ENCODE assay signal across 17 mouse cellular contexts in the genomic region with DNA sequence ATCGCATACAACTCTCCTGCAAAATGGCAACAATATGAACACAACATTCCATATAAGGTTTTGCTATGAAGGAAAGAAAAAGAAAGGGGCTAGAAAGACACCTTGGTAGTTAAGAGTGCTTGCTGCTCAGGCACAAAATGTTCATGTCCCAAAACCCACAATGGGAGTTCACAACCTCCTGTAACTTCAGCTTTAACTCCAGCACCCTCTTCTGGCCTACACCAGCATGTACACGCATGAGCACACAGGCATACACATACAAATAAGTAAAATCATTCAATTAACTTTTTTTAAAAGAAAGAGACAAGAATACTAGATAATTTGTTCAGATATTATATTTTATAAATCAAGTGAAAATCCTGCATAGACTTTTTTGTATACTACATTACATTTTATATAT. TPM values are rescaled to one million over a fixed set of nuclear protein-coding genes. Genes with fewer than 3 reads are reported as not detected.
DNase-seq lines count a peak whose midpoint lies in the region; ATAC-seq and TF ChIP-seq lines count a peak whose summit lies in the region.
"Had no signal": no experiment of that assay in that cellular context is flagged by ENCODE, and none has a peak within 500 bp of the region (broad histone marks: within the 10 kb centered on the region; RNA-seq: fewer than 3 reads in every experiment).

No protein-coding gene starts in this region.

- no peaks in the 10 kb centered on the region for H3K79me2 ChIP-seq in liver, adult 2 months (ENCODE audit: control insufficient read depth, insufficient read depth, low read length)

- H3K36me3 ChIP-seq in forebrain, postnatal 0 days (ENCODE audit: insufficient read depth), result no peaks in the 10 kb centered on the region
- H3K36me3 ChIP-seq in forebrain, embryonic 11.5 days (ENCODE audit: control insufficient read depth, insufficient read depth, low read length), result no peaks in the 10 kb centered on the region
- no peaks in the 10 kb centered on the region for H3K36me3 ChIP-seq in liver, adult 2 months (ENCODE audit: control insufficient read depth, insufficient read depth, low read length)
- no peaks in the 10 kb centered on the region for H3K36me3 ChIP-seq in liver, embryonic 11.5 days (ENCODE audit: control insufficient read depth, insufficient read depth, low read length)
- H3K36me3 ChIP-seq: lung, embryonic 15.5 days; midbrain, embryonic 13.5 days had no signal

- no peak for ATAC-seq in forebrain, postnatal 0 days
- no peak for ATAC-seq in forebrain, embryonic 11.5 days (replicated peaks; ENCODE audit: low FRiP score)
- ATAC-seq in liver, embryonic 11.5 days (replicated peaks; ENCODE audit: low FRiP score), result no peak
- ATAC-seq: inflammation-experienced regulatory T-cells, adult 6 months; midbrain, embryonic 13.5 days had no signal

- H3K4me2 ChIP-seq in forebrain, postnatal 0 days (ENCODE audit: low read depth), result no peak overlapping the region
- no peak overlapping the region for H3K4me2 ChIP-seq in forebrain, embryonic 11.5 days (ENCODE audit: low read depth, low read length, severe bottlenecking)
- H3K4me2 ChIP-seq in liver, embryonic 11.5 days, result no peak overlapping the region
- H3K4me2 ChIP-seq: lung, embryonic 15.5 days; midbrain, embryonic 13.5 days had no signal

- H3K27me3 ChIP-seq in forebrain, postnatal 0 days (ENCODE audit: insufficient read depth, low read length), result no peaks in the 10 kb centered on the region
- H3K27me3 ChIP-seq in forebrain, embryonic 11.5 days (ENCODE audit: control insufficient read depth, insufficient read depth, low read length), result no peaks in the 10 kb centered on the region
- no peaks in the 10 kb centered on the region for H3K27me3 ChIP-seq in liver, adult 2 months (ENCODE audit: control insufficient read depth, insufficient read depth, low read length)
- no peaks in the 10 kb centered on the region for H3K27me3 ChIP-seq in liver, embryonic 11.5 days (replicated peaks; ENCODE audit: control insufficient read depth, insufficient read depth, low read length)
- H3K27me3 ChIP-seq: lung, embryonic 15.5 days; midbrain, embryonic 13.5 days had no signal

- TF ChIP-seq CTCF in forebrain, postnatal 0 days (IDR thresholded peaks at IDR 0.05; ENCODE audit: low read depth), result 0 out of 2 replicates have a peak, but pooled peaks have one; percentile 11
- TF ChIP-seq CTCF in liver, adult 2 months (IDR thresholded peaks at IDR 0.05; ENCODE audit: low read depth, low read length), result peak; percentile 8; the same call in 1 of the 2 replicates

- no peak overlapping the region for H3K9ac ChIP-seq in forebrain, postnatal 0 days
- no peak overlapping the region for H3K9ac ChIP-seq in forebrain, embryonic 11.5 days (ENCODE audit: low read length)
- no peak overlapping the region for H3K9ac ChIP-seq in liver, adult 2 months (ENCODE audit: low read depth, low read length)
- H3K9ac ChIP-seq in liver, embryonic 11.5 days (ENCODE audit: low read depth, low read length), result no peak overlapping the region
- H3K9ac ChIP-seq: lung, embryonic 15.5 days; midbrain, embryonic 13.5 days had no signal

- H3K4me1 ChIP-seq in forebrain, postnatal 0 days (ENCODE audit: insufficient read depth), result no peaks in the 10 kb centered on the region
- no peaks in the 10 kb centered on the region for H3K4me1 ChIP-seq in forebrain, embryonic 11.5 days (replicated peaks; ENCODE audit: control insufficient read depth, insufficient read depth, low read length)
- no peaks in the 10 kb centered on the region for H3K4me1 ChIP-seq in liver, adult 2 months (ENCODE audit: control insufficient read depth, insufficient read depth, low read length)
- no peaks in the 10 kb centered on the region for H3K4me1 ChIP-seq in liver, embryonic 11.5 days (replicated peaks; ENCODE audit: control insufficient read depth, insufficient read depth, low read length)
- H3K4me1 ChIP-seq: lung, embryonic 15.5 days; midbrain, embryonic 13.5 days had no signal

- DNase-seq in forebrain, postnatal 0 days, result no peak
- no peak for DNase-seq in forebrain, embryonic 11.5 days (ENCODE audit: low spot score)
- peak; percentile 17 for DNase-seq in liver, adult 2 months (ENCODE audit: extremely low read depth, low read depth, low spot score)
- DNase-seq in liver, embryonic 11.5 days (ENCODE audit: low spot score), result no peak
- peak; percentile 50 for DNase-seq in ES-CJ7 (ENCODE audit: low read depth, low spot score)
- DNase-seq in embryo, embryonic 11 days, result peak; percentile 8
- no peak for DNase-seq in retina, postnatal 1 day
- DNase-seq in left cerebral cortex, adult 9 months (ENCODE audit: low spot score in 2 of 2), result no peak
- DNase-seq: adrenal gland, postnatal 10 days had no signal

- H3K9me3 ChIP-seq in forebrain, postnatal 0 days (ENCODE audit: low read length), result no peaks in the 10 kb centered on the region
- no peaks in the 10 kb centered on the region for H3K9me3 ChIP-seq in forebrain, embryonic 11.5 days (ENCODE audit: control insufficient read depth, low read length)
- H3K9me3 ChIP-seq in liver, embryonic 11.5 days (ENCODE audit: control insufficient read depth, low read length), result no peaks in the 10 kb centered on the region
- H3K9me3 ChIP-seq: lung, embryonic 15.5 days; midbrain, embryonic 13.5 days had no signal

- no peak overlapping the region for H3K27ac ChIP-seq in forebrain, postnatal 0 days (ENCODE audit: low read depth, low read length)
- no peak overlapping the region for H3K27ac ChIP-seq in forebrain, embryonic 11.5 days (ENCODE audit: low read depth, low read length)
- H3K27ac ChIP-seq in liver, adult 2 months (replicated peaks; ENCODE audit: insufficient read depth, low read depth, low read length), result no peak overlapping the region
- H3K27ac ChIP-seq in liver, embryonic 11.5 days (ENCODE audit: low read depth, low read length), result no peak overlapping the region
- H3K27ac ChIP-seq: lung, embryonic 15.5 days; midbrain, embryonic 13.5 days had no signal

- no peak for TF ChIP-seq POLR2A in liver, adult 2 months (IDR thresholded peaks at IDR 0.05; ENCODE audit: extremely low read depth, insufficient read depth, low read length)

- WGBS in forebrain, postnatal 0 days, result 76% methylated on average over 2 of the region's 2 CpGs
- 83% methylated on average over 2 of the region's 2 CpGs for WGBS in forebrain, embryonic 11.5 days
- 88% methylated on average over 2 of the region's 2 CpGs for WGBS in liver, adult 2 months
- WGBS in liver, embryonic 11.5 days, result 72% methylated on average over 2 of the region's 2 CpGs

- no peak overlapping the region for H3K4me3 ChIP-seq in forebrain, postnatal 0 days (ENCODE audit: low read depth, low read length)
- no peak overlapping the region for H3K4me3 ChIP-seq in forebrain, embryonic 11.5 days (ENCODE audit: low read depth, low read length)
- no peak overlapping the region for H3K4me3 ChIP-seq in liver, adult 2 months (ENCODE audit: insufficient read depth, low read depth, low read length)
- no peak overlapping the region for H3K4me3 ChIP-seq in liver, embryonic 11.5 days (ENCODE audit: low read depth, low read length)
- H3K4me3 ChIP-seq: lung, embryonic 15.5 days; midbrain, embryonic 13.5 days had no signal

RNA-seq across cellular contexts. Expression of gene Hrnr, which starts 13.4 kb away (rescaled TPM):
- not detected in 2 replicates for total RNA-seq in forebrain, postnatal 0 days (2014; rRNA removed)
- not detected in 2 replicates for polyA plus RNA-seq in forebrain, postnatal 0 days (2015; fragmentation: Nextera tagmentation; extraction: Ambion mirVana)
- not detected in 2 replicates for polyA plus RNA-seq in forebrain, embryonic 11.5 days (2014; fragmentation: Nextera tagmentation; extraction: Ambion mirVana)
- not detected in 2 replicates for total RNA-seq in liver, adult 2 months (2014; rRNA removed)
- not detected in 2 replicates for polyA plus RNA-seq in liver, adult 2 months (2012; rRNA removed)
- polyA plus RNA-seq in liver, embryonic 11.5 days (2014; fragmentation: Nextera tagmentation; extraction: Ambion mirVana), result not detected in 2 replicates
- total RNA-seq: adrenal gland, postnatal 10 days; common myeloid progenitor, adult 5-6 weeks; heart, postnatal 25 days; layer of hippocampus, adult 8-10 months; left cerebral cortex, postnatal 36 days had no signal
- polyA plus RNA-seq: inflammation-experienced regulatory T-cells, adult 6 months; lung, embryonic 15.5 days; midbrain, embryonic 13.5 days; small intestine, adult 2 months had no signal

RNA-seq across cellular contexts. Expression of gene Flg, which starts 32.8 kb away (rescaled TPM):
- total RNA-seq in forebrain, postnatal 0 days (2014; rRNA removed), result under 0.01 TPM in 1 of 2 replicates, not detected in the other
- polyA plus RNA-seq in forebrain, postnatal 0 days (2015; fragmentation: Nextera tagmentation; extraction: Ambion mirVana), result not detected in 2 replicates
- polyA plus RNA-seq in forebrain, embryonic 11.5 days (2014; fragmentation: Nextera tagmentation; extraction: Ambion mirVana), result 0.33 TPM in 1 of 2 replicates, not detected in the other
- total RNA-seq in liver, adult 2 months (2014; rRNA removed), result not detected in 2 replicates
- not detected in 2 replicates for polyA plus RNA-seq in liver, adult 2 months (2012; rRNA removed)
- not detected in 2 replicates for polyA plus RNA-seq in liver, embryonic 11.5 days (2014; fragmentation: Nextera tagmentation; extraction: Ambion mirVana)
- total RNA-seq: adrenal gland, postnatal 10 days; common myeloid progenitor, adult 5-6 weeks; heart, postnatal 25 days; layer of hippocampus, adult 8-10 months; left cerebral cortex, postnatal 36 days had no signal
- polyA plus RNA-seq: inflammation-experienced regulatory T-cells, adult 6 months; lung, embryonic 15.5 days; midbrain, embryonic 13.5 days; small intestine, adult 2 months had no signal

Comparison
In these comparisons a context has a peak if more than half of its experiments do, and no peak if none do; other contexts are left out.
1. DNase-seq: peak in liver, adult 2 months (single experiment), ES-CJ7 (single experiment) and embryo, embryonic 11 days (single experiment); none in forebrain, postnatal 0 days (single experiment), forebrain, embryonic 11.5 days (single experiment), liver, embryonic 11.5 days (single experiment), retina, postnatal 1 day (single experiment) and left cerebral cortex, adult 9 months (0 of 2).